Mouse (Mus musculus): Measurements from ENCODE around the gene Olfr156. TPM values are rescaled to one million over a fixed set of nuclear protein-coding genes. Genes with fewer than 3 reads are reported as not detected.

Olfr156 gene
- not detected for polyA plus RNA-seq (2017; shearing (Covaris generic))

GRCm38 (mm10) chr4:43823845-43824337 is at the start of gene Olfr156:
TSS of gene Olfr156 (minus strand) at chr4:43823895.

DNA sequence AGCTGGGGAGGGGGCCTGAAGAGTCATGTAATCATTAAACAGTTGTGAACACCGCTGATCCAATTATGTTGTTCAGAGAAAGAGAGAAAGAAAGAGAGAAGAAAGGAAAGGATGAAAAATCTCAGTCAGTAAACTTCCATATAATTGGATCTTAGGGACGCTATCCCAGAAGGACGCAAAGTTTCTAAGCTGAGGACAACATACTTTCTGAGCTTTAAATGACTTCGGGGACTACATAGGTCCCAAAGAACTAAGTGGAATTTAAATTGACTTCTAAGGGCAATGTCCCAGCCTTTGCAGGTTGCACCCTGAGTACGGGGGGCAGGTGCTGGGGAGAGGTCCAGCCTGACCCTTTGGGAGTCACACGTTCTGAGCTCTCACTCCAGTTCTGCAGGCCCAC is 27.6 kb upstream of the Olfr156 start, which contains the start of gene Olfr155:
Olfr155 (plus strand) TSS at position 301 of the 400 bp plus-strand sequence.

DNA sequence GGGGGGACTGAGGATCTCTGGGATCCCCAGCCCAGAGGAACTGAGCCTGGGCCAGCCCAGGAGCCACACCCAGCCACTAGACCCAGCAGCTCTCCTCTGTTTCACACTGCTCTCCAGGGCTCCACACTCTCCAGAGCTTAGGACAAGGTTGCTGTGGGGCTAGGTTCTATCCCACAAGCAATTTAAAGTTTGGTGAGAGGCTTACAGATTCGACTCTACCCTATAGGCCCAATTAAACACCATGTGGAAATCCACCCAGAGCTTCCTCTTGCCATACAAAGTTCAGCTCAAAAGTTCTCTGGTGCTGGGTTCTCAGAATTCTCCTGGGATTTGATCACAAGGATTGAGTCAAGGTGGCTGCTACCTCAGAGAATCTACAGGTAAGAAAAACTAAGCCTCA is 16.4 kb upstream of the Olfr156 start, which contains the start of gene Olfr157:
Olfr157 (minus strand) TSS at position 101 of the 400 bp plus-strand sequence.

DNA sequence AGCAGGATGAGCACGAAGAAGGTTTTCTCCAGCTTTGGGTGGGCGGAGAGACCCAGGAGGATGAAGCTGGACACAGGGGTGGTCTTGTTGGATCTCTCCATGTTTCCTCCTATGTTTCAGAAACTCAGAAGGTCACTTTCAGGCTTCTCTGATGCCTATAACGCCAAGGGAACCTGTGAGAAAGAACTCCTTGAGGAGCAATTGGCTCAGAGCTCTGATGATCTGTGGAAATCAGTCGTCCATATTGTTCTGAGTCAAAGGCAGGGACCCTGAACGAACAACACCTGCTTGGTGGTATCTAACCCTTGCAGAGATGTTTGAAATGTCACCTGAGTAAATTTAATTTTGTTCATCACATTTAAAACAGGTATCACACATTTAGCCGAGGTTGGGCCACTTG is 52.8 kb downstream of the Olfr156 start, which contains the start of gene Olfr159:
Olfr159 (minus strand) TSS at position 101 of the 400 bp plus-strand sequence.

Other genes with a start within 250 kb of the Olfr156 start
- gene Rgp1, start 245.2 kb downstream of the Olfr156 start, polyA plus RNA-seq (2017; shearing (Covaris generic)), result 9.6 TPM
- gene Gba2, start 245.0 kb downstream of the Olfr156 start, polyA plus RNA-seq (2017; shearing (Covaris generic)), result 39.8 TPM
- gene Msmp, start 239.4 kb downstream of the Olfr156 start, polyA plus RNA-seq (2017; shearing (Covaris generic)), result 2.4 TPM
- gene Npr2, start 192.0 kb downstream of the Olfr156 start, polyA plus RNA-seq (2017; shearing (Covaris generic)), result not detected
- not detected for gene Spag8, start 170.3 kb downstream of the Olfr156 start, polyA plus RNA-seq (2017; shearing (Covaris generic))
- gene Hint2, start 167.4 kb downstream of the Olfr156 start, polyA plus RNA-seq (2017; shearing (Covaris generic)), result 37.8 TPM
- gene Tmem8b, start 154.9 kb downstream of the Olfr156 start, polyA plus RNA-seq (2017; shearing (Covaris generic)), result 1.2 TPM
- gene Fam221b, start 154.8 kb downstream of the Olfr156 start, polyA plus RNA-seq (2017; shearing (Covaris generic)), result 0.96 TPM
- not detected for gene Olfr70, start 123.1 kb downstream of the Olfr156 start, polyA plus RNA-seq (2017; shearing (Covaris generic))
- not detected for gene Olfr71, start 113.6 kb downstream of the Olfr156 start, polyA plus RNA-seq (2017; shearing (Covaris generic))
- not detected for gene Hrct1, start 96.7 kb downstream of the Olfr156 start, polyA plus RNA-seq (2017; shearing (Covaris generic))
- not detected for gene Spaar, start 93.9 kb downstream of the Olfr156 start, polyA plus RNA-seq (2017; shearing (Covaris generic))
- not detected for gene Olfr159, start 52.9 kb downstream of the Olfr156 start, polyA plus RNA-seq (2017; shearing (Covaris generic))
- gene Olfr157, start 16.3 kb upstream of the Olfr156 start, polyA plus RNA-seq (2017; shearing (Covaris generic)), result 0.06 TPM
- not detected for gene Olfr155, start 27.7 kb upstream of the Olfr156 start, polyA plus RNA-seq (2017; shearing (Covaris generic))
- gene Reck, start 51.6 kb upstream of the Olfr156 start, polyA plus RNA-seq (2017; shearing (Covaris generic)), result 3.4 TPM
- gene Glipr2, start 133.5 kb upstream of the Olfr156 start, polyA plus RNA-seq (2017; shearing (Covaris generic)), result 59.7 TPM
- not detected for gene Ccin, start 159.6 kb upstream of the Olfr156 start, polyA plus RNA-seq (2017; shearing (Covaris generic))
- 201 TPM for gene Clta, start 180.6 kb upstream of the Olfr156 start, polyA plus RNA-seq (2017; shearing (Covaris generic))